Mouse (Mus musculus) lung, postnatal 10 days (tissue): ENCODE results near the gene Gm16181.

Experiments used
- DNase-seq: peaks from one replicate; pipeline ENCODE4 v3.0.0; 2021

The Gm16181 gene

GRCm38 (mm10) chr17:35251162-35251719 lies 30.6 kb downstream of the Gm16181 start:
- DNase-seq, result peak; percentile 74

GRCm38 (mm10) chr17:35251981-35252380 lies 31.3 kb downstream of the Gm16181 start:
- DNase-seq, result no peak

GRCm38 (mm10) chr17:35252619-35253292 lies 32.1 kb downstream of the Gm16181 start:
- DNase-seq, result no peak

GRCm38 (mm10) chr17:35253293-35254093 lies 32.9 kb downstream of the Gm16181 start:
- no peak for DNase-seq

- peak; percentile 78 for DNase-seq
These were observed 33.8 kb downstream of the Gm16181 start for GRCm38 (mm10) chr17:35254241-35255098.

- DNase-seq, result no peak
These were observed 34.7 kb downstream of the Gm16181 start for GRCm38 (mm10) chr17:35255301-35255700.

- no peak for DNase-seq
These were observed 35.1 kb downstream of the Gm16181 start for GRCm38 (mm10) chr17:35255704-35256103.

GRCm38 (mm10) chr17:35257378-35257777 lies 36.7 kb downstream of the Gm16181 start:
- no peak for DNase-seq

- peak; percentile 96 for DNase-seq
These were observed 37.3 kb downstream of the Gm16181 start for GRCm38 (mm10) chr17:35257824-35258491.

GRCm38 (mm10) chr17:35258492-35259478 lies 38.2 kb downstream of the Gm16181 start:
- peak; percentile 83 for DNase-seq

GRCm38 (mm10) chr17:35259621-35260020 lies 39.0 kb downstream of the Gm16181 start:
- DNase-seq, result no peak

GRCm38 (mm10) chr17:35261651-35262050 lies 41.0 kb downstream of the Gm16181 start:
- DNase-seq, result no peak

- DNase-seq, result peak; percentile 99
These were observed 42.3 kb downstream of the Gm16181 start, which contains the start of gene H2-D1 for GRCm38 (mm10) chr17:35262664-35263522. TSS of gene H2-D1 (plus strand) at chr17:35262730.

GRCm38 (mm10) chr17:35263523-35263883 lies 42.9 kb downstream of the Gm16181 start:
- peak; percentile 39 for DNase-seq

- DNase-seq, result no peak
These were observed 46.9 kb downstream of the Gm16181 start for GRCm38 (mm10) chr17:35267399-35268086.

GRCm38 (mm10) chr17:35269653-35270347 lies 49.2 kb downstream of the Gm16181 start:
- peak; percentile 72 for DNase-seq

- DNase-seq, result no peak
These were observed 51.6 kb downstream of the Gm16181 start for GRCm38 (mm10) chr17:35272249-35272648.
